Mouse (Mus musculus): ENCODE measurements around the gene Eya3. TPM values are rescaled to one million over a fixed set of nuclear protein-coding genes. Genes with fewer than 3 reads are reported as not detected.

The Eya3 gene
- total RNA-seq, 2 experiments from 2014 or later: 21.2 to 25.8 TPM

- DNase-seq (ENCODE audit: low spot score in 2 of 2): peak in 1 of 2 experiments; percentile 8
Observed at GRCm38 (mm10) chr4:132639191-132639713, 465 bp downstream of the Eya3 start.

- DNase-seq (ENCODE audit: low spot score in 2 of 2): no peak
Observed at GRCm38 (mm10) chr4:132647439-132647838, 8.7 kb downstream of the Eya3 start.

GRCm38 (mm10) chr4:132649271-132649999, 10.6 kb downstream of the Eya3 start:
- DNase-seq (ENCODE audit: low spot score in 2 of 2): no peak

- DNase-seq (ENCODE audit: low spot score in 2 of 2): peak in 1 of 2 experiments; percentile 12
Observed at GRCm38 (mm10) chr4:132652842-132653241, 14.1 kb downstream of the Eya3 start.

GRCm38 (mm10) chr4:132653799-132654198, 15.0 kb downstream of the Eya3 start:
- DNase-seq (ENCODE audit: low spot score in 2 of 2): no peak

- no peak for DNase-seq (ENCODE audit: low spot score in 2 of 2)
Observed at GRCm38 (mm10) chr4:132655290-132655689, 16.5 kb downstream of the Eya3 start.

GRCm38 (mm10) chr4:132659106-132659505, 20.3 kb downstream of the Eya3 start:
- DNase-seq (ENCODE audit: low spot score in 2 of 2): no peak

- no peak for DNase-seq (ENCODE audit: low spot score in 2 of 2)
Observed at GRCm38 (mm10) chr4:132672697-132673096, 33.9 kb downstream of the Eya3 start.

- DNase-seq (ENCODE audit: low spot score in 2 of 2): peak in 1 of 2 experiments; percentile 9
Observed at GRCm38 (mm10) chr4:132676771-132677539, 38.2 kb downstream of the Eya3 start.

- no peak for DNase-seq (ENCODE audit: low spot score in 2 of 2)
Observed at GRCm38 (mm10) chr4:132689634-132690033, 50.8 kb downstream of the Eya3 start.

- no peak for DNase-seq (ENCODE audit: low spot score in 2 of 2)
Observed at GRCm38 (mm10) chr4:132693366-132693765, 54.6 kb downstream of the Eya3 start.

GRCm38 (mm10) chr4:132702076-132702475, 63.3 kb downstream of the Eya3 start:
- no peak for DNase-seq (ENCODE audit: low spot score in 2 of 2)

GRCm38 (mm10) chr4:132706885-132707284, 68.1 kb downstream of the Eya3 start:
- no peak for DNase-seq (ENCODE audit: low spot score in 2 of 2)

GRCm38 (mm10) chr4:132713181-132713580, 74.4 kb downstream of the Eya3 start:
- no peak for DNase-seq (ENCODE audit: low spot score in 2 of 2)

- no peak for DNase-seq (ENCODE audit: low spot score in 2 of 2)
Observed at GRCm38 (mm10) chr4:132718251-132718650, 79.5 kb downstream of the Eya3 start.

GRCm38 (mm10) chr4:132728233-132728632, 89.4 kb downstream of the Eya3 start:
- no peak for DNase-seq (ENCODE audit: low spot score in 2 of 2)

GRCm38 (mm10) chr4:132731616-132732015, 92.8 kb downstream of the Eya3 start:
- DNase-seq (ENCODE audit: low spot score in 2 of 2): no peak

- DNase-seq (ENCODE audit: low spot score in 2 of 2): peak; percentile 63 to 69
Observed at GRCm38 (mm10) chr4:132732148-132732684, 93.4 kb downstream of the Eya3 start, which contains the start of gene Xkr8. Gene Xkr8 (minus strand): TSS chr4:132732546.

- DNase-seq (ENCODE audit: low spot score in 2 of 2): no peak
Observed at GRCm38 (mm10) chr4:132733071-132733770, 94.4 kb downstream of the Eya3 start.

- no peak for DNase-seq (ENCODE audit: low spot score in 2 of 2)
Observed at GRCm38 (mm10) chr4:132734766-132735165, 96.0 kb downstream of the Eya3 start.

GRCm38 (mm10) chr4:132735389-132735788, 96.6 kb downstream of the Eya3 start:
- no peak for DNase-seq (ENCODE audit: low spot score in 2 of 2)

All from layer of hippocampus, postnatal 14 days (tissue).